Mouse (Mus musculus) liver, postnatal 0 days (tissue): ENCODE data around the gene Map3k1. TPM values are rescaled to one million over a fixed set of nuclear protein-coding genes. Genes with fewer than 3 reads are reported as not detected.

Experiments
- ATAC-seq: fragments of 200-750 bp; cut with Nextera tagmentation; 2 replicates; pipeline ENCODE4 v1.8.0; 2017; ENCODE audit warnings: mild to moderate bottlenecking, moderate library complexity
- DNase-seq: peaks from one replicate; pipeline ENCODE4 v3.0.0-alpha.2; 2016
- H3K27ac ChIP-seq: fragments of 300-500 bp; sonication (generic); 2 replicates; pipeline ENCODE4 v1.5.1; 2014; ENCODE audit warnings: antibody characterized with exemption, moderate library complexity, mild to moderate bottlenecking, low read depth
- H3K27me3 ChIP-seq: fragments of 300-500 bp; sonication (generic); 2 replicates; pipeline ENCODE4 v1.6.1; 2014; ENCODE audit warnings: low read length, control low read depth, mixed read lengths; ENCODE audit not compliant: insufficient read depth
- H3K36me3 ChIP-seq: fragments of 300-500 bp; sonication (generic); replicated peaks from 2 replicates; pipeline ENCODE4 v1.6.1; 2014; ENCODE audit warnings: mild to moderate bottlenecking, control low read depth, low read length, moderate library complexity, mixed read lengths; ENCODE audit not compliant: insufficient read depth
- H3K4me1 ChIP-seq: fragments of 300-500 bp; sonication (generic); 2 replicates; pipeline ENCODE4 v1.6.1; 2014; ENCODE audit warnings: antibody characterized with exemption, mild to moderate bottlenecking, control low read depth; ENCODE audit not compliant: insufficient read depth
- H3K4me2 ChIP-seq: fragments of 300-500 bp; sonication (generic); 2 replicates; pipeline ENCODE4 v1.6.1; 2014; ENCODE audit warnings: low read depth, mild to moderate bottlenecking, low read length, moderate library complexity, mixed read lengths
- H3K4me3 ChIP-seq: fragments of 300-500 bp; sonication (generic); 2 replicates; pipeline ENCODE4 v1.5.1; 2014; ENCODE audit warnings: low read depth, low read length
- H3K9ac ChIP-seq: fragments of 300-500 bp; sonication (generic); replicated peaks from 2 replicates; pipeline ENCODE4 v1.6.1; 2014; ENCODE audit warnings: mild to moderate bottlenecking, moderate library complexity
- H3K9me3 ChIP-seq: fragments of 300-500 bp; sonication (generic); 2 replicates; pipeline ENCODE4 v1.6.1; 2016; ENCODE audit warnings: mild to moderate bottlenecking, control low read depth, low read length, mixed read lengths
- CTCF ChIP-seq: sonication (generic); IDR thresholded peaks from 2 replicates; pipeline ENCODE4 v1.5.1; 2016; ENCODE audit warnings: antibody characterized with exemption, low read depth
- EP300 ChIP-seq: IDR thresholded peaks from 2 replicates; pipeline ENCODE4 v1.6.1; 2016; ENCODE audit warnings: antibody characterized with exemption, low read depth, mild to moderate bottlenecking
- whole genome bisulfite sequencing: fragments of 180-500 bp; shearing (Covaris S2); extraction: QIAGEN DNeasy Blood & Tissue Kit; methylation state at CpG from one replicate; pipeline ENCODE4 v1.1.7; 2014; ENCODE audit not compliant: insufficient replicate concordance; 5-methylcytosine and 5-hydroxymethylcytosine counted together
- polyA plus RNA-seq: library from polyadenylated mRNA; unstranded; fragments of >200 nt; fragmentation: Nextera tagmentation; extraction: Ambion mirVana; gene quantifications from 2 replicates; pipeline ENCODE4 v1.2.1, GENCODE M21; 2015

The Map3k1 gene
- polyA plus RNA-seq, 1 experiment from 2014 or later = 11.5 TPM

DNA sequence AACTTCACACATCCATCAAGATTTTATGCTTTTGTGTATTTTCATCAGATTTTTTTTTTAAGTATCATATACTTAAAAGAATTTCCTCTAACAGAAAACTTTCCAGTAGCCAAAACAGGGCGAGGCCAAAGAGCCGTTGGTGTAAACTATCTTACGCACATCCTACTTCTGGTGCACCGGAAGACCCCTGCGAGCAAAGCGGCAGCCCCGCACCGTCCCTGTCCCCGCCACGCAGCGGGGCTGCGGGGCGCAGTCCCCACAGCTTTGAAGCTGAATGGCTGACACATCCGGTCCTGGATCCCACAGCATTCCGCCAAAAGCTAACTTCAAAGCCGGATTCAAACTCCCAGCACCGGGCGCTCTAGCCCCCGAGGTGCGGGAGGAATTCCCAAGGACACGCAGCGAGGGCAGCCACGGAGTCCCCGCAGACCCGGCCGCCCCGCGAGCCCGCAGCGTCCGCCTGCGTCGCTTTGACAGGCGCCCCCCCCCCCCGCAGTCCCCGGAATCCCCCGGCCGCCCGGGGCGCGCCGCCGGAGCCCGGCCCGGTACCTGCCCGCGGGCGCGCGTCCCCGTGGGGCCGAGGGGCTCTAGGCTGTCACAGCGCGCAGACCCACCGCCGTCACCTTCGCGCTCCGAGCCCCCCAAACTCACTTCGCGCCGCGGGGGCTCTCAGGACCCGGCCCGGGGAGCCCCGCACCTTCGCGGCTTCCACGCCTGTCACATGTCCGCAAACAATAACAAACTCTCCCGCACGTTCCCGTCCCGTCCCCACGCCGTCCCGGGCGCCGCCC, 1.0 kb downstream of the Map3k1 start:
- TF ChIP-seq EP300 = no peak
- no peak for TF ChIP-seq CTCF
- under 1% methylated on average over 48 of the region's 79 CpGs for WGBS
- peak overlapping the region; percentile 93 for H3K4me3 ChIP-seq

DNA sequence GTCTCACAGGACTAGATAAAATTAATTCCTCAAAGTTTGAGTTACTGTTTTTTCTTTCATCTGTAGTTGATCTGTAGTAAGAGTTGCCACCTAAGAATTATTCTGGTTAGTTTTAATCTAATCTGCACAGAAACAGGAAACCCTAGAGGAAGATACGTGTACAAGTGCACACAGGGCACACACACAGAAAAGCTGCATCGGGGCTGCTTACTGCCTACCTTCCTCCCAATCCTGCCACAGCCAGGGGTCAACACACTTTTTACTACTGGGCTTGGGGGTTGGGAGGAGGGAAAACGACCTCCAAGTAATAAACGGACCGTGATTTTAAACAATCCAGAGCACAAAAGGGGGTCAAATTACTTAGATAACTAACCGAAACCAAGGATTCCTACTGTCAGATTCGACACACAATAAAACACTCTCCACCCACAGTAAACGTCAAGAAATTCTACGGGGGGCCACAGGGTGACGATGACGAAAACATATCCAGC, 1.6 kb downstream of the Map3k1 start:
- peak; percentile 31; the same call in 1 of the 2 replicates for TF ChIP-seq EP300
- no peak for TF ChIP-seq CTCF

More for the DNA sequence above, 1.0 kb downstream of the Map3k1 start:
- Histone ChIP-seq H3K4me1 (peaks cover 38% of the 10 kb centered on the region), H3K27ac (peak overlapping the region; percentile 98), H3K4me2 (peak overlapping the region; percentile 91), H3K36me3 (no peaks in the 10 kb centered on the region), H3K9ac (peak overlapping the region; percentile 96), H3K9me3 (no peaks in the 10 kb centered on the region), H3K27me3 (no peaks in the 10 kb centered on the region)
- ATAC-seq = peak; percentile 7
- DNase-seq = peak; percentile 67

DNA sequence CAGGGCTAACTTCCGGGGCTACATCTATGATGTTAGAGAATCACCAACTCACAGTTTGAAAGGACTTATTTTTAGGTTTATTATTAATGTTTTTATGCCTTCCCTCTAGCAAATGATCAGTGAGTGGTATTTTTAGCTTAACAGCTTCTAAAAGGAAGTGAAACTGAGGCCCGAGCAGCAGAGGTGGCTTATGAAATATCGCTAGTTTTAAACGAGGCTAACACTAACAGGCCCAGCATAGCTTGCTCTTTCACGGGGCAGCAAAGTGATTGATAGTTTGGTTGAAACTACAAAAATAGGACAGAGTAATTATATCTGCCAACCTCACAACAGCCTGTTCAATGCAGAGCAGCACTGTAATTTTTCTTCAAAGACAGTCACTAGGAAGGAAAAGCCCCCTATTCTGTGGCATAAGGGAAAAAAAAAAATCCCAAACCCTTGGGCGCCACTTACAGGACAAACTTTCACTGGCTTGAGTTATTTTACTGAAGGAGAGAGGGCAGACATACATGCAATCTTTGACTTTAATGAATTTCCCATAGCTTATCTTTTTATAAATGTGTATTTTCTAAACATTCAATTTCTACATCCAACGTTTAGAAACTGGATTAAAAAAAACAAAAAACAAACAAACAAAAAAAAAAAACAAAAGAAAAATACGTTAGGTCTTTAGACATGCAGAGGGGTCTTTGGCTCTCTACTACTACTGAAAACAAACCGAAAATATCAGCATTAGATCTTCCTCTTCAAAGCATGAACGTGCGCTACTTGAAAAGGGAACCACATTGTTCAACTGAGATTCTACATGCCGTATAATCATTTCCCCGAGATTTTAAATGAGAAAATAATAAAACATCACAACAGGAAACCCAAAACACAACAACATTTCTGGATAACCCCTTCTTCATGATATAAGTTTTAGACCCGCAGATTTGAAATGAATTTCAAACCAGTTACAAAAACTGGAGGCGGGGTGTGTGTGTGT, 2.8 kb downstream of the Map3k1 start:
- TF ChIP-seq EP300 = no peak
- TF ChIP-seq CTCF = peak; percentile 59
- Histone ChIP-seq H3K4me2 (peak overlapping the region; percentile 91), H3K27ac (peak overlapping the region; percentile 98), H3K4me1 (peaks cover 56% of the 10 kb centered on the region), H3K36me3 (no peaks in the 10 kb centered on the region), H3K27me3 (no peaks in the 10 kb centered on the region), H3K4me3 (peak overlapping the region; percentile 93), H3K9ac (peak overlapping the region; percentile 58), H3K9me3 (no peaks in the 10 kb centered on the region)
- ATAC-seq (no peak), DNase-seq (peak; percentile 14)
- WGBS = 24% methylated on average over 15 of the region's 15 CpGs

More for the DNA sequence above, 1.6 kb downstream of the Map3k1 start:
- peak overlapping the region; percentile 98 for H3K27ac ChIP-seq
- peak overlapping the region; percentile 93 for H3K4me3 ChIP-seq
- DNase-seq = no peak
- ATAC-seq = no peak
- peak overlapping the region; percentile 91 for H3K4me2 ChIP-seq
- peaks cover 45% of the 10 kb centered on the region for H3K4me1 ChIP-seq
- no peaks in the 10 kb centered on the region for H3K9me3 ChIP-seq
- H3K9ac ChIP-seq = peak overlapping the region; percentile 96
- no peaks in the 10 kb centered on the region for H3K36me3 ChIP-seq
- H3K27me3 ChIP-seq = no peaks in the 10 kb centered on the region
- WGBS = 0% methylated on average over 11 of the region's 11 CpGs

DNA sequence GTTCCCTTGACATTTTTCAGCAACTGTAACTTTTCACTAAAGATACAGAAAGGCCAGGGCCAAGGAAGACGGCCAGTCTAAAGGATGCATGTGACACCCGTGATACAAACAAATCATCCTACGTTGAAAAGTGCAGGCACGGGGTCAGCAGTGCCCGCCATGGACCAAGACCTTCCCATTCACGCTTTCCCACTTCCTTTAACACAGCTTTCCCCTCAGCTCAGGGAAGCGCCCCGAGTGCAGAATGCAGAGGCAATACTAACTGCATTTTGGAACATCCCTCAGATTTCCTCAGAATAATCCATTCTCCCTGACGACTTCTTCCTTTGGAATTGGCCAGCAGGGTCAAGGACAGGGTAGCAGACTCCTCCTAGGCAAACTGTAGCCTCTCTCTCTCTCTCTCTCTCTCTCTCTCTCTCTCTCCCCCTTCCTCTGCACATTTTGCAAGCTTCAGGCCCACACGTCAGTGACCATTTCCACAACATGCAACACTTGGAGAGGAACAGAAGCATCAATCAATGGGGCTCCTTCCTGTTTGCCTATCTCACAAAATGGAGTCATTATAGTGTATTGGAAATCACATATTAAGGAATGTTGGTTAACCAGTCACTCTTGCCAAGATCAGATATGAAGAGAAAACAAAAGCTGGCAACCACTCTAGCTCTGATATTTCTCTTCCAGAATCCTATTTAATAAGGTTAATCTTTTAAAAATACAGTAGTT, 3.7 kb downstream of the Map3k1 start:
- 41% methylated on average over 10 of the region's 10 CpGs for WGBS
- Histone ChIP-seq H3K27ac (peak overlapping the region; percentile 98), H3K4me1 (peaks cover 61% of the 10 kb centered on the region), H3K4me3 (peak overlapping the region; percentile 93; the same call in 1 of the 2 replicates), H3K9ac (peak overlapping the region; percentile 58), H3K4me2 (peak overlapping the region; percentile 91), H3K36me3 (no peaks in the 10 kb centered on the region), H3K9me3 (no peaks in the 10 kb centered on the region), H3K27me3 (no peaks in the 10 kb centered on the region)
- TF ChIP-seq CTCF (no peak), EP300 (peak; percentile 50; the same call in 1 of the 2 replicates)
- peak; percentile 6; the same call in 1 of the 2 replicates for ATAC-seq
- DNase-seq = no peak

DNA sequence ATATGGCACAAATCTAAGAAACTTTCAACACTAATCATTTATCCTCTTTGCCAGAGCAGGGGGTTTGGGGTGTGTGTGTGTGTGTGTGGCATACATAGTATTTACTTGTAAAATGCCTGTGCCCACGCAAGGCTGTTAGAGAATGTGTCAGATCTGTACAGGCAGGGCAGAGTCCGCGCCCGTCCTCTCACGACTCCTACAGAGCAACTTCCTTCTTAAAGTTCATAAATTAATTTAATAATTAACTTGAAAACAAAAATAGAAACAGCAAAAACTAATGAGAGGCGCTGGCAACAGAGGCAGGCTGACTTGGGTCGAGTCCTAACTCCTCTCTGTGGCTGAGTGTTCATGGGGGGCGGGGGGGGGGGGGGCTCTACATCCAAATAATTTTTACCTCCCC, 4.6 kb downstream of the Map3k1 start:
- no peak for TF ChIP-seq CTCF
- no peak for TF ChIP-seq EP300
- H3K4me1 ChIP-seq = peaks cover 59% of the 10 kb centered on the region
- no peaks in the 10 kb centered on the region for H3K36me3 ChIP-seq
- no peak overlapping the region; the same call in 1 of the 2 replicates for H3K9ac ChIP-seq
- H3K4me3 ChIP-seq = no peak overlapping the region
- H3K27ac ChIP-seq = peak overlapping the region; percentile 98
- no peaks in the 10 kb centered on the region for H3K9me3 ChIP-seq
- ATAC-seq (no peak), DNase-seq (no peak)
- WGBS = 35% methylated on average over 8 of the region's 8 CpGs
- H3K27me3 ChIP-seq = no peaks in the 10 kb centered on the region
- H3K4me2 ChIP-seq = peak overlapping the region; percentile 91
